ENCODE assay signal across 18 mouse cellular contexts in genomic region chr9:48681193-48681592, GRCm38 (mm10).
"Had no signal": no experiment of that assay in that cellular context is flagged by ENCODE, and none has a peak within 500 bp of the region (broad histone marks: within the 10 kb centered on the region; RNA-seq: fewer than 3 reads in every experiment).

No protein-coding gene starts in this region.

- H3K27me3 ChIP-seq: lung, embryonic 15.5 days; midbrain, embryonic 13.5 days; midbrain, embryonic 15.5 days; neural tube, embryonic 12.5 days; stomach, embryonic 15.5 days had no signal

- H3K27ac ChIP-seq: liver, embryonic 12.5 days; liver, embryonic 14.5 days; lung, embryonic 15.5 days; midbrain, embryonic 13.5 days; midbrain, embryonic 15.5 days; neural tube, embryonic 12.5 days; stomach, embryonic 15.5 days; stomach, postnatal 0 days had no signal

- H3K9me3 ChIP-seq: liver, embryonic 12.5 days; lung, embryonic 15.5 days; midbrain, embryonic 13.5 days; midbrain, embryonic 15.5 days; neural tube, embryonic 12.5 days; stomach, embryonic 15.5 days had no signal

- H3K36me3 ChIP-seq: liver, embryonic 12.5 days; lung, embryonic 15.5 days; midbrain, embryonic 13.5 days; midbrain, embryonic 15.5 days; neural tube, embryonic 12.5 days; stomach, embryonic 15.5 days had no signal

- H3K4me2 ChIP-seq: liver, embryonic 12.5 days; lung, embryonic 15.5 days; midbrain, embryonic 11.5 days; midbrain, embryonic 13.5 days; midbrain, embryonic 15.5 days; neural tube, embryonic 12.5 days; stomach, embryonic 15.5 days had no signal

- H3K4me3 ChIP-seq: liver, embryonic 12.5 days; lung, embryonic 15.5 days; midbrain, embryonic 13.5 days; midbrain, embryonic 15.5 days; neural tube, embryonic 12.5 days; stomach, embryonic 15.5 days had no signal

- ATAC-seq: liver, embryonic 12.5 days; midbrain, embryonic 13.5 days; midbrain, embryonic 15.5 days had no signal

- H3K9ac ChIP-seq: liver, embryonic 12.5 days; liver, embryonic 14.5 days; lung, embryonic 15.5 days; midbrain, embryonic 13.5 days; midbrain, embryonic 15.5 days; neural tube, embryonic 12.5 days; stomach, embryonic 15.5 days had no signal

- DNase-seq: lung, adult 2 months; lung, postnatal 10 days; lung, postnatal 4 days; retina, postnatal 1 day; right cerebral cortex, adult 18-20 months; right cerebral cortex, postnatal 14 days; thymus, adult 2 months; thymus, postnatal 25 days; thymus, postnatal 4 days had no signal
